Mouse (Mus musculus) cerebellum, adult 2 months (tissue): ENCODE measurements around the gene Rab3c. TPM values are rescaled to one million over a fixed set of nuclear protein-coding genes. Genes with fewer than 3 reads are reported as not detected.
A peak's percentile ranks its signal among the peaks of the same experiment; 100 is the strongest.

ENCODE experiments used
- DNase-seq, 2 experiments: peaks; one replicate each; pipeline ENCODE4 v3.0.0; 2021
- H3K27ac ChIP-seq: fragments of 200-500 bp; 2 replicates; pipeline ENCODE4 v1.5.1; 2012; ENCODE audit warnings: low read length, control low read depth, inconsistent platforms; ENCODE audit not compliant: insufficient read depth
- H3K27me3 ChIP-seq: fragments of 200-500 bp; 2 replicates; pipeline ENCODE4 v1.6.1; 2012; ENCODE audit warnings: inconsistent platforms, mild to moderate bottlenecking, low read length, moderate library complexity; ENCODE audit not compliant: control insufficient read depth, insufficient read depth
- H3K4me1 ChIP-seq: fragments of 200-500 bp; 2 replicates; pipeline ENCODE4 v1.6.1; 2011; ENCODE audit warnings: low read length; ENCODE audit not compliant: control insufficient read depth, insufficient read depth
- H3K4me3 ChIP-seq: fragments of 200-500 bp; replicated peaks from 2 replicates; pipeline ENCODE3; 2011; ENCODE audit warnings: mild to moderate bottlenecking, low read depth, low read length, control low read depth; ENCODE audit not compliant: insufficient read depth
- CTCF ChIP-seq: fragments of 200-500 bp; IDR thresholded peaks from 2 replicates; pipeline ENCODE4 v1.5.1; 2011; ENCODE audit warnings: low read depth, mild to moderate bottlenecking, control low read depth, low read length, moderate library complexity, borderline replicate concordance; ENCODE audit not compliant: insufficient read depth
- POLR2A ChIP-seq: fragments of 200-500 bp; IDR thresholded peaks from 2 replicates; pipeline ENCODE4 v1.6.1; 2011; ENCODE audit warnings: low read length, control low read depth, borderline replicate concordance; ENCODE audit not compliant: insufficient read depth
- WGBS: fragments of 180-500 bp; shearing (Covaris S2); methylation state at CpG from one replicate; pipeline ENCODE4 v1.1.7; 2018; 5-methylcytosine and 5-hydroxymethylcytosine counted together
- polyA plus RNA-seq: library from polyadenylated mRNA; depleted of rRNA; stranded (reverse); fragments of >200 nt; gene quantifications from 2 replicates; pipeline ENCODE4 v1.2.3, GENCODE M21; 2012

The Rab3c gene
- polyA plus RNA-seq, 1 experiment = 57.5 TPM

GRCm38 (mm10) chr13:110145545-110145944, 135.3 kb downstream of the Rab3c start:
- peaks cover 12% of the 10 kb centered on the region for H3K4me1 ChIP-seq
- WGBS = 23% methylated on average over 3 of the region's 3 CpGs
- H3K27ac ChIP-seq = peak overlapping the region; percentile 63
- no peak overlapping the region for H3K4me3 ChIP-seq
- no peak for TF ChIP-seq POLR2A
- no peak for TF ChIP-seq CTCF
- H3K27me3 ChIP-seq = no peaks in the 10 kb centered on the region
- peak; percentile 40 to 46 for DNase-seq

DNA sequence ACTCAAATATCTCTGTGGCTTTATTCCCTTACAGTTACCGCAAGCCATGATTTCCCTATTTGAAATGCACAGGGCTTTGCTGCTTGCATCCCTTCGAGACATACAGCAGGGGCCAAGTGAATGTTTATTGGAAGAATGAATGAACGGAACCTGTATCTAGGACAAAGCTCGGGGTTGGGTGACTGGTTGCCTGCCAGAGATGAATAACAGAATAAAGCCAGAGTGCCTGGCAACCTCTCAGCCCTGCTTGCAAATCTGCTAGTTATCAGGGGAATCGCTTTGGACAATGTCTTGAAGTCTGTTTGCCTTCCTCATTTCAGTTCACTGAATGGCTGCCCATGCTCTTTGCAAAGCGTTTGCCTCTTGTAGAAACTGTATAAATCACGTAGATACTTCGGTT, 135.8 kb downstream of the Rab3c start:
- WGBS = 5% methylated on average over 8 of the region's 8 CpGs
- no peak overlapping the region for H3K27ac ChIP-seq
- no peaks in the 10 kb centered on the region for H3K27me3 ChIP-seq
- peaks cover 14% of the 10 kb centered on the region for H3K4me1 ChIP-seq
- TF ChIP-seq POLR2A (no peak), CTCF (no peak)
- DNase-seq = peak; percentile 80 to 91
- H3K4me3 ChIP-seq = no peak overlapping the region

DNA sequence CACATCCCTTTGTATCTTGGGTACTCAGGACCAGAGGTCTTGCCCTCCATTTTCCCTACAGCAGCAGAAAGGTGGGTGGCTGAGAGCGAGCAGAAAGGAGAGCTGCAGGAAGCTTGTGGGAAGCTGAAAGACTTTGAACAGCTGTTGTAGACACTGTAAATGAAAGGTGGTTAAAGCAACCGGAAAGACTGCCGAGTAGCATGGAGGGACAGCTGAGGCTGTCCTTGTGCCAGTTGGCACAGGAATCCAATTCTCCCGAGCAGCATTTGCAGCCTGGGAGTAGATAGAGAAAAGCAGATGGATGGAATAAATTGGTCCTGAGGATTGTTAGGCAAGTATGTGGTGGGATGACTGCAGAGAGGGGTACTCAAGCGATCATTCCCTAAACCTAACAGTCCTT, 141.5 kb downstream of the Rab3c start:
- Histone ChIP-seq H3K27me3 (no peaks in the 10 kb centered on the region), H3K4me3 (no peak overlapping the region), H3K27ac (no peak overlapping the region), H3K4me1 (peaks cover 18% of the 10 kb centered on the region; the same call in 1 of the 2 replicates)
- DNase-seq = peak; percentile 63 to 74
- 5% methylated on average over 5 of the region's 5 CpGs for WGBS
- no peak for TF ChIP-seq POLR2A
- TF ChIP-seq CTCF = no peak

GRCm38 (mm10) chr13:110138644-110139043, 142.2 kb downstream of the Rab3c start:
- H3K4me1 ChIP-seq = peaks cover 17% of the 10 kb centered on the region; the same call in 1 of the 2 replicates
- no peak overlapping the region for H3K27ac ChIP-seq
- no peak overlapping the region for H3K4me3 ChIP-seq
- 77% methylated on average over 5 of the region's 5 CpGs for WGBS
- H3K27me3 ChIP-seq = no peaks in the 10 kb centered on the region
- no peak for DNase-seq
- TF ChIP-seq CTCF = no peak
- no peak for TF ChIP-seq POLR2A

DNA sequence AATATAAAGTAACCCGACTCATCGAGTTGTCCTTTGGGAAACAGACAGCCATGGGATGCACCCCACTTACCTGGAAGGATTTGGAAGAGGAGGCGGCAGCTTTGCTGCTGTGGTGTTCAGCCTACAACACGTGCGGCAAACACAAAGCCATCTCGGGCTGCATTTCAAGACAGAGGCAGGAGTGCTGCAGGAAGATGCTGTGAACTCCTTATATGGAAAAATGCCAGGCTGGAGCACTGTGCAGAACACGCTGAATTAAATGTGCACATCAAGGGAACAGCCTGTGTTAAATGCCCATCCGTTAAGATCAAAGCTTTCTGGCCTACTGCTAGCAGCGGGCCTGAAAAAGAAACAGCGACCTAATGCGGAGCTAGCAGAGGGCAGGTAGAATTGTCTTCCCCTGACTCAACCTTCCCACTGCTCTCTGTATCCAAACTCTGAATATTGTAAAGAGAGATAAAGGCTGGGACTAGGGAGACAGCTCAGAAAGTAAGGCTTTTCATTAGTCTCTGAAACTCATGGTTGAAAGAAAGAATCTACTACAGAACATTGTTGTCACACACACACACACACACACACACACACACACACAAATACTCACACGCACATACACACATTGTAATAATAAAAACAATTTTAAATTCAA, 153.1 kb downstream of the Rab3c start:
- H3K27ac ChIP-seq = no peak overlapping the region
- 59% methylated on average over 12 of the region's 12 CpGs for whole genome bisulfite sequencing

GRCm38 (mm10) chr13:110122825-110123224, 158.0 kb downstream of the Rab3c start:
- H3K27me3 ChIP-seq = no peaks in the 10 kb centered on the region
- H3K4me3 ChIP-seq = no peak overlapping the region
- DNase-seq = no peak
- WGBS = 77% methylated on average over 4 of the region's 4 CpGs
- no peak overlapping the region for H3K27ac ChIP-seq
- TF ChIP-seq CTCF = no peak
- TF ChIP-seq POLR2A = no peak
- H3K4me1 ChIP-seq = peaks cover 8% of the 10 kb centered on the region

More for the DNA sequence above, 153.1 kb downstream of the Rab3c start:
- DNase-seq = no peak
- Histone ChIP-seq H3K4me1 (peaks cover 4% of the 10 kb centered on the region; the same call in 1 of the 2 replicates), H3K27me3 (no peaks in the 10 kb centered on the region), H3K4me3 (no peak overlapping the region)
- TF ChIP-seq POLR2A (no peak), CTCF (no peak)

DNA sequence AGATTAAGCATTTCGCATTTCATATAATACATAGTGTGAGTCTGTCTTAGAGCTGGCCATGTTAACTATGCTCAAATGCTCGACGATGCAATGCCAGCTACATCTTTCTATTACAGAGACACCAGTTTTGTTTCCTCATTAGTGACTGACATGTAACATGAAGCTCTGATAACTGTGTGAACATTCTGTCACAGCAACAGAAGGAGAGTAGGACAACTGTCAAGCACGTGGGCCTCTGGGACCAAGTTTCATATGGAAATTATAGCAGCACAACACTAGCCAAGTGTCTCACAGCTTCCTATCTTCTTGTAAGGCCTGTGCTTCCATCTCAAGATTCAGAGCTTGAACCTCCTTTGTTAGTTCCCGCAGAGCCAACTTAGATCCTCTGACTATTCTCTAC, 163.9 kb downstream of the Rab3c start:
- Histone ChIP-seq H3K27me3 (no peaks in the 10 kb centered on the region), H3K4me3 (no peak overlapping the region), H3K27ac (no peak overlapping the region), H3K4me1 (peaks cover 20% of the 10 kb centered on the region)
- DNase-seq = no peak
- TF ChIP-seq CTCF = no peak
- TF ChIP-seq POLR2A = no peak
- WGBS = 56% methylated on average over 5 of the region's 5 CpGs

- TF ChIP-seq POLR2A = no peak
- no peak for TF ChIP-seq CTCF
- DNase-seq = peak; percentile 68 to 85
- H3K4me3 ChIP-seq = no peak overlapping the region
- H3K27ac ChIP-seq = no peak overlapping the region
- no peaks in the 10 kb centered on the region for H3K27me3 ChIP-seq
- H3K4me1 ChIP-seq = peaks cover 23% of the 10 kb centered on the region
- 22% methylated on average over 3 of the region's 3 CpGs for WGBS
These were observed 164.5 kb downstream of the Rab3c start for GRCm38 (mm10) chr13:110116316-110116715.
